Mouse (Mus musculus): ENCODE results near the gene Kcnq1.

GRCm38 (mm10) chr7:143458963-143459331, 352.8 kb downstream of the Kcnq1 start:
- TF ChIP-seq FLI1 (IDR thresholded peaks at IDR 0.05; ENCODE audit: low read length), result no peak
- TF ChIP-seq GATA1 (IDR thresholded peaks at IDR 0.05; ENCODE audit: borderline replicate concordance, low read length), result no peak
